Mouse (Mus musculus) G1E (cell line): ENCODE data around the gene Mthfd1. TPM values are rescaled to one million over a fixed set of nuclear protein-coding genes. Genes with fewer than 3 reads are reported as not detected.

Source experiments
- ATAC-seq: 2 replicates; pipeline ENCODE4 v1.8.0; 2016; ENCODE audit warnings: mild to moderate bottlenecking; ENCODE audit not compliant: insufficient number of reproducible peaks, poor library complexity, low FRiP score, severe bottlenecking; ENCODE audit errors: extremely low read depth
- DNase-seq: peaks from one replicate; pipeline ENCODE4 v3.0.0; 2012; ENCODE audit warnings: low spot score
- H3K27me3 ChIP-seq: 2 replicates; pipeline ENCODE4 v1.6.1; 2012; ENCODE audit warnings: mild to moderate bottlenecking, low read length, inconsistent platforms; ENCODE audit not compliant: insufficient read depth
- H3K36me3 ChIP-seq: replicated peaks from 2 replicates; pipeline ENCODE3; 2012; ENCODE audit warnings: mild to moderate bottlenecking, inconsistent platforms
- H3K4me1 ChIP-seq: 2 replicates; pipeline ENCODE4 v1.6.1; 2012; ENCODE audit warnings: low read depth, low read length, inconsistent platforms, mixed read lengths; ENCODE audit not compliant: insufficient read depth
- H3K4me3 ChIP-seq: 2 replicates; pipeline ENCODE4 v1.5.1; 2012; ENCODE audit warnings: low read depth, mild to moderate bottlenecking, inconsistent platforms, low read length, moderate library complexity, mixed read lengths
- H3K9me3 ChIP-seq: replicated peaks from 2 replicates; pipeline ENCODE4 v1.6.1; 2012; ENCODE audit warnings: inconsistent platforms
- CTCF ChIP-seq: IDR thresholded peaks from 2 replicates; pipeline ENCODE4 v1.5.1; 2012; ENCODE audit warnings: low read depth, low read length, inconsistent platforms, mixed read lengths
- GATA1 ChIP-seq: IDR thresholded peaks from 2 replicates; pipeline ENCODE4 v1.6.1; 2012; ENCODE audit warnings: borderline replicate concordance, low read length, inconsistent platforms, mixed read lengths
- GATA2 ChIP-seq: IDR thresholded peaks from 2 replicates; pipeline ENCODE4 v1.6.1; 2012; ENCODE audit warnings: low read depth, low read length, inconsistent platforms, borderline replicate concordance
- POLR2AphosphoS5 ChIP-seq: IDR thresholded peaks from 2 replicates; pipeline ENCODE4 v1.6.1; 2012; ENCODE audit warnings: low read depth, low read length, inconsistent platforms; ENCODE audit not compliant: insufficient replicate concordance
- TAL1 ChIP-seq: conservative IDR thresholded peaks from 2 replicates; pipeline ENCODE4 v1.6.1; 2012; ENCODE audit warnings: low read depth, low read length, inconsistent platforms, mixed read lengths
- polyA plus RNA-seq: library from polyadenylated mRNA; stranded (reverse); fragments of >175 nt; gene quantifications from 2 replicates; pipeline ENCODE4 v1.2.3, GENCODE M21; 2012
- total RNA-seq, 2 experiments: library from RNA; stranded (forward) in 1 of 2; stranded (reverse) in 1 of 2; fragments of 200-1000 nt in 1 of 2; fragments of >200 nt in 1 of 2; fragmentation: Nextera tagmentation in 1 of 2; gene quantifications; 2 replicates each; pipeline ENCODE4 v1.2.3; 2014 to 2017

Mthfd1 gene
- total and polyA plus RNA-seq, 3 experiments = 185 to 253 (median 199) TPM

GRCm38 (mm10) chr12:76246646-76247045 lies 8.5 kb upstream of the Mthfd1 start, which contains the start of gene Tex21:
Gene Tex21, minus strand, starts transcription at chr12:76246746.
- Histone ChIP-seq H3K9me3 (peaks cover 4% of the 10 kb centered on the region), H3K4me1 (peaks cover 52% of the 10 kb centered on the region), H3K36me3 (peaks cover 2% of the 10 kb centered on the region), H3K4me3 (no peak within 1 kb of the TSS), H3K27me3 (no peaks in the 10 kb centered on the region)
- no peak for TF ChIP-seq POLR2AphosphoS5
- TF ChIP-seq GATA1 = no peak
- TF ChIP-seq TAL1 = no peak
- no peak for TF ChIP-seq CTCF
- no peak for TF ChIP-seq GATA2
- no peak for ATAC-seq
- DNase-seq = no peak

GRCm38 (mm10) chr12:76253090-76253489 lies 2.0 kb upstream of the Mthfd1 start:
- Histone ChIP-seq H3K9me3 (no peaks in the 10 kb centered on the region), H3K27me3 (no peaks in the 10 kb centered on the region), H3K4me3 (no peak overlapping the region), H3K4me1 (peaks cover 59% of the 10 kb centered on the region), H3K36me3 (peaks cover 14% of the 10 kb centered on the region)
- TF ChIP-seq TAL1 (no peak), GATA2 (no peak), POLR2AphosphoS5 (no peak), CTCF (no peak), GATA1 (no peak)
- ATAC-seq = no peak
- DNase-seq = no peak

DNA sequence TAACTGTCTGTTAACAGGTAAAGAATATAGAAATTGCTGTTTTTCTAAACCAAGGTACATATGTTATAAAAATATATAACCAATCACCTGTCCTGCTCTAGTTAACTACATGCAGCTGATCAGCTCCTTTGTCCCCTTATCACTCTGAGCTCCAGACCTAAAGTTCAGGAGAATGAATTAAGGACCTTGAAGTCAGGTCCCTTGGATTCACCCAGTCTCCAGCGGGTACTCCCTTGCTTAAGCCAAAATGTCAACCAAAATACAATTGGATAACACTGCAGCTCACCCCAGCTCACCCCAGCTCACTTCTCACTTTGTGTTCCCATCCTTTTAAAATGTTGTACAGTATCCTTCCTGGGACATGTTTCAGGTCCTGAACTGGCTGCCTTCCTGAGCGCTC lies 1.5 kb upstream of the Mthfd1 start:
- Histone ChIP-seq H3K9me3 (no peaks in the 10 kb centered on the region), H3K36me3 (peaks cover 18% of the 10 kb centered on the region), H3K27me3 (no peaks in the 10 kb centered on the region), H3K4me3 (no peak overlapping the region), H3K4me1 (peaks cover 63% of the 10 kb centered on the region)
- ATAC-seq (no peak), DNase-seq (no peak)
- TF ChIP-seq CTCF = no peak
- TF ChIP-seq GATA1 = no peak
- no peak for TF ChIP-seq GATA2
- TF ChIP-seq TAL1 = no peak
- TF ChIP-seq POLR2AphosphoS5 = no peak

- Histone ChIP-seq H3K4me3 (no peak overlapping the region), H3K4me1 (peaks cover 67% of the 10 kb centered on the region)
These were observed 1.1 kb upstream of the Mthfd1 start for GRCm38 (mm10) chr12:76253991-76254390.

GRCm38 (mm10) chr12:76255499-76255875 lies 389 bp downstream of the Mthfd1 start:
- Histone ChIP-seq H3K4me1 (peaks cover 61% of the 10 kb centered on the region), H3K36me3 (peaks cover 27% of the 10 kb centered on the region), H3K9me3 (no peaks in the 10 kb centered on the region), H3K4me3 (peak overlapping the region; percentile 79), H3K27me3 (no peaks in the 10 kb centered on the region)
- ATAC-seq (no peak), DNase-seq (peak; percentile 35)
- no peak for TF ChIP-seq TAL1
- TF ChIP-seq POLR2AphosphoS5 = no peak
- no peak for TF ChIP-seq GATA1
- no peak for TF ChIP-seq CTCF
- TF ChIP-seq GATA2 = no peak

More at GRCm38 (mm10) chr12:76253991-76254390, 1.1 kb upstream of the Mthfd1 start:
- Histone ChIP-seq H3K27me3 (no peaks in the 10 kb centered on the region), H3K36me3 (peaks cover 22% of the 10 kb centered on the region), H3K9me3 (no peaks in the 10 kb centered on the region)
- DNase-seq = no peak
- ATAC-seq = no peak
- TF ChIP-seq GATA1 = no peak
- TF ChIP-seq GATA2 = no peak
- no peak for TF ChIP-seq POLR2AphosphoS5
- TF ChIP-seq TAL1 = no peak
- TF ChIP-seq CTCF = no peak

DNA sequence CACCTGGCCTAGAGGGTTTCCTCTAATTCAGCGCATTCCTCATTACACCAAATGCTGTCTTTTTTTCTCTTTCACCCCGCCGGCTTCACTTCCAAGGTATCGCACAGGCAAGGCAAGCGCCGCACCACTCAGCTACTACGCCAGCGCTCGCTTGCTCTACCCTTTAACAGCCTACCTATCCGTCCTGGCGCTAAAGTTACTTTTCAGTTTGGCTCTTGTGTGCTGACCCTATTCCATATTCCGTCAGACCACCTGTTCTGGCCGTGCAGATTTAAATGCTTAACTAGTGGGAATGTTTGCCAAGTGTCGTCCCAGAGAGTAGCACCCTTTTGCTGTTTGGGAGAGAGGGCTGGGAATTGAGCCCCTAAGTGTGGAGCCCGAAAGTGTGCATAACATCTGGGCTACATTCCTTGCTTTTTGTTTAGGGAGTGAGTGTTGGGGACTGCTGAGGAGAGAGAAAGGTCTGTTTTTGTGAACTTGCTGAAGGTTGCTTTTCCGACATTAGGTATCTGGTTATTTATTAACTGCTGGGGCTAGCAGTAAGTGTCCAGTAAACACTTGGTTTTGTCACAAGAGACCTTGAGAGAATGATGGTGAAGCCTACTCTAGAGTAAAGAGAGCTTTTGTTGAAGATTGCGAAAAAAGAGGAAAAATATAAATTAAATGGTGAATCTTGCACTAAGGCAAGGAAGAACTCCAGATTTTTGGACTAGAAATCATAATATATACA lies 1.2 kb downstream of the Mthfd1 start:
- Histone ChIP-seq H3K4me3 (peak overlapping the region; percentile 79), H3K27me3 (no peaks in the 10 kb centered on the region), H3K4me1 (peaks cover 60% of the 10 kb centered on the region), H3K9me3 (no peaks in the 10 kb centered on the region), H3K36me3 (peaks cover 33% of the 10 kb centered on the region)
- TF ChIP-seq GATA1 (no peak), POLR2AphosphoS5 (no peak), CTCF (no peak), TAL1 (no peak), GATA2 (no peak)
- DNase-seq = peak; percentile 32
- ATAC-seq = no peak
